Mouse (Mus musculus): ENCODE measurements around the gene Nme7.

GRCm38 (mm10) chr1:164459127-164459905 is 155.4 kb downstream of the Nme7 start:
- TF ChIP-seq CTCF (IDR thresholded peaks at IDR 0.05) (no peak), EP300 (IDR thresholded peaks at IDR 0.05; ENCODE audit: insufficient read depth, low read depth, low read length) (no peak), POLR2A (IDR thresholded peaks at IDR 0.05; ENCODE audit: insufficient read depth, low read depth, low read length) (no peak)
